Mouse (Mus musculus): ENCODE data around the gene Diaph2.

DNA sequence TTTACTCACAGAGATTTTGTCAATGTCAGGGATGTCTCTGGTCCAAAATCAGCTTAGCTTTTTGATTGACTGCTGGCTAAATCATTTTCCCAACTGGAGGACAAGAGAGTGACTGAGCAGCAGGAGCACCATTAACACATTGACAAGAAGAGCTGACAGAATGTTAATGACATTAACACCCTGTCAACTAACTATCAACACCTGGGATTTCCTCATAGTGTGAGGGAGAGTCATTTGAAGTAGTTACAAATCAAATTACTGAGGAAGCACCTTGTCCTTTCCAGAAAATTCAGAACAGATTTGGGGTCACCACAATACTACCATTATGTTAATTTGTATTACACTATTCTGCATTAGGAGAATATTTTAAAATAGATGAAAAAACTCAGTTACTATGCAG, 439.7 kb downstream of the Diaph2 start:
- TF ChIP-seq MAX (IDR thresholded peaks at IDR 0.05) (no peak), CTCF (IDR thresholded peaks at IDR 0.05; ENCODE audit: control insufficient read depth, insufficient read depth, insufficient read length) (no peak), MYOD1 (IDR thresholded peaks at IDR 0.05; ENCODE audit: control insufficient read depth, insufficient read length, low read depth) (no peak), CEBPB (IDR thresholded peaks at IDR 0.05; ENCODE audit: low read depth) (no peak), USF1 (IDR thresholded peaks at IDR 0.05; ENCODE audit: low read depth) (no peak)
